Mouse (Mus musculus): Measurements from ENCODE around the gene Usp38.
A peak's percentile ranks its signal among the peaks of the same experiment; 100 is the strongest.

Usp38 gene

DNA sequence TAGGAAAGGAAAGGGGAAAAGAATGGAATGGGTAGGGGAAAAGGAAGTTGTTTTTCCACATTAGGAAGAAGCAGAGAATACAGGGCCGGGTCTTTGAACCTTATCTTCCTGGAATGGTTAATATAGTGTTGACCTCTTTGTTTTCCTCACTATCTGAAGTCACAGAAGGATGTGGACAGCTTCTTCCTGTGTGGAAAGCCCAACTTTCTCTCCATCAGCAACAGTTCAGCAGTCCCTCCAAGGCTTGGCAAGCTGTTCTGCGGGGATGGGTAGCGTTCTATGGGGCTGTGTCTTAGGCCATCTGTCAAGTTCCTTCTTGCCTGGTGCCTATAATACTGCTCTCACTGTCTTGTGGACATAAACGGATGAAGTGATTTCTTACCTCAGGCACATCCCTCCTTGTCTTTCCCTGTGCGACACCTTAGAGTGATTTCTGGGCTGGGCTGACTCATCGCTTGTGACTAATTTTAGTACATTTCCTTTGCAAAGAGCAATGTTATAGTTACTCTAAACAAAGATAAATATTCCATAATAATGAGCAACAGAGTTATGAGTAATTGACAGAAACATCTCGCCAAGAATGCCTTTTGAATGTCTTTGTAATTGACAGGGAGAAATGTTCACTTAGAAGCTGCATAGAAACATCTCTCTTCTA, 52.7 kb downstream of the Usp38 start:
- peak; percentile 37 to 41 for DNase-seq

DNA sequence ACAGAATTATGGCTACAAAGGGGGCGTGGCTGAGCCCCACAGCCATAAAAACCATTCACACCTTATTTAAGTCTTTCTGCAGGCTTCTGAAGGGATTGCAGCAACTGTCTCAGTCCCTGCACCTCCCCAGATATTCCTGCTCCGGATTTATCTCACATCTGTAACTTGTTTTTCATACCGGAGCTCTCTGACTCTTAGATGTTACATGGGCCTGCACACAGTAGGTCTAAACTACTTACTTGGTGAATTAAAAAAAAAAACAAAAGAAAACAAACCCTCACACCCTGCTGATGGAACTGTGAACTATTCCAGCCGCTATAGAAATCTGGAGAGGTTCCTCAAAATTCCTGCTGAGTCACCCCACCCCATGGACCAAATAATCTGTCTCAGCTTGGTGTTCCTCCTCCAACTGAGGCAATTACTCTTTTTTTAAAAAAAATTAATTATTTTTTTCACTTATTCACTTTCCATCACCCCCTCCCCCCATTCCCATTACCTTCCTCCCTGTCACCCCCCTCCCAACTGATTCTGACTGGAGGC, 53.6 kb downstream of the Usp38 start:
- no peak for DNase-seq

DNA sequence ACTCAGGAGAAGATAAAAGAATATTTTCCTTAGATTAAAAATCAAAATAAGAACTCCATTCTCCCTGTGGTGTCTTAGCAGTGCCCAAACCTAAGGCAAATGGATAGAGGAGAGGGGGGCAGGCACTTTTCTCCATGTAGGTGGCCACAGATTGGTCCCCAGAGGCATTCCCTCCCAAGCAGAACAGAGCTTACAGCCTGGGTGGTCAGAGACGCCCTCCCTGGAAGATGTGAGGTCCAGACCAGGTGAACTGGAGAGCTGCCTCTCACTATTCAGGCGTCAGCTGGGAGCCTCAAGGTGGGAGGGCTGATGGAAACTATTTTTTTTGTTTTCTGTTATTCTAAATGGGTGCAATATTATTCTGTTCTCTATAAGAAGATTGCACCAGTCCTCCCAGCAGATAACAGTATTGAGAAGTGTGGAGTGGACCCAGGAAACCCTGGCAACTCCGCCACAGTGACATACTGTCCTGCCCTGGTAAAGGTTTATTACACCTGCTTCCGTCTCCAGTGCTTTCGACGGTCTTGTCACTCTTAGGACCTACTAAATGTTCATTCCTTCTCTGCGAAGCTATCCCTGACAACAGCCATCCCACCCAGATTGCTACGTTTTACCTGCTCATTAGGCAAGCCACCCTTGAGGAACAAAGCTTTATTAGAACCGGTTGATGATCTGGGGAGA, 55.0 kb downstream of the Usp38 start:
- no peak for DNase-seq

DNA sequence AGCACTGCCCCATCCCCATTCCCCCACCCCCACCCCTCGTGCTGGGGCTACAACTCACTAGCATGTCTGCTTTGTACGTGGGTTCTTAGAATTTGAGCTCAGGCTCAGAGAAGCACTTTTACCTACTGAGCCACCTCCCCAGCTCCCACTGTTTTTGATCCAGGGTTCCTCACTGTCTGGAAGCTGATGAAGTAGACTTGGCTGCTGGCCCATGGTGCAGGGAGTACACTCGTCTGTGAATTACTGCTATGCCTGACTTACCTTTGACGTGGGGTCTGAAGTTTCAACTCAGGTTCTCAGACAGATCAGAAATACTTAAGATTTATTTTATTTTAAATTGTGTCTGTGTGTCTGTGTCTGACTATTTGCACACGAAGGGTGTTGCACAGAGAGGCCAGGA, 57.0 kb downstream of the Usp38 start:
- DNase-seq = peak in 1 of 2 experiments; percentile 26

DNA sequence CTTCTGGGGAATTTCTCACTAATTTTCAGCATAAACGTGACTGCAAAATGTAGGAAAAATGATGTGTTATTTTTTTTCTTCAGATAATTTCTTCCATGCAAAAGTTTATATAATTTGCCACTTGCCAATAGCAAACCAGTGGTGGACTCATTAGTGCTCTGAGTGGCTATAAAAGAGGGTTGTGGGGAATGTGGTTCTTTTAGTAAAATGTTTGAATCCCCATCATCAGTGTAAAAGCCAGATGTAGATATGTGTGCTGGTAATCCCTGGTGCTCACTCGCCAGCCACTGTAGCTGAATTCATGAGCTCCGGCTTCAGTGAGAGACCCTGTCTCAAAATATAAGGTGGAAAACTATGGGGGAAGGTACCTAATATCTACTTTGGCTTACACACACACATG, 61.8 kb downstream of the Usp38 start:
- DNase-seq = no peak

DNA sequence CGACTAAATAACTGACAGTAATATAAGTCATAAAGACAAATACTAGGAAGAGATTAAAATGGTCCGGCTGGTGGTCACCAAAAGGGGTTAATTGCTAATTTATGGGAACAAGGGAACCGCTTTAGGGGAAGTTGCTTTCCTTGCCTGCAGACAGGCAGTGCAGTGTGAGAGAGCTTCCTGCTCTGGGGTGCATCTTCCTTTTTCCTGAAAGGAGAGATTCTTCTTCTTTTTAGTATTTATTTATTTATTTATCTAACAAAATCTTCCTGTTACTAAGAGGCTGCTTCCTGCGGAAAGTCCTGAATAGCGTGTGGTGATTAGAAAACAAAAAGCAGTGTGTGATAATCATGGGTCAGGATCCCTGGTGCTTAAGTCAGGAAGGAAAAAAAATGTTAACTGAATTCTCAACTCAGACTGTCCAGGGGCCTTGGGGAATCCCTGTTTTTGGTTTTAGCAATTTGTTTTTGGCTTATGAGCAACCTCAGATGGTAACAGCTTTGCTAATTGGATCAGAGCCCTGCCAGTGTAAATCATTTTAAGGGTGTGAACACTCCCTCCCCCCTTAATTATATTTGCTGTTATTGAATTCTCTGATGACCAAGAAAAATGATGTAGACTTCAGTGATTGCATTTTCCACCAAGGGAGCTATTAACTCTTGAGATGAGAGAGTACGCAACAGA, 62.4 kb downstream of the Usp38 start:
- no peak for DNase-seq

DNA sequence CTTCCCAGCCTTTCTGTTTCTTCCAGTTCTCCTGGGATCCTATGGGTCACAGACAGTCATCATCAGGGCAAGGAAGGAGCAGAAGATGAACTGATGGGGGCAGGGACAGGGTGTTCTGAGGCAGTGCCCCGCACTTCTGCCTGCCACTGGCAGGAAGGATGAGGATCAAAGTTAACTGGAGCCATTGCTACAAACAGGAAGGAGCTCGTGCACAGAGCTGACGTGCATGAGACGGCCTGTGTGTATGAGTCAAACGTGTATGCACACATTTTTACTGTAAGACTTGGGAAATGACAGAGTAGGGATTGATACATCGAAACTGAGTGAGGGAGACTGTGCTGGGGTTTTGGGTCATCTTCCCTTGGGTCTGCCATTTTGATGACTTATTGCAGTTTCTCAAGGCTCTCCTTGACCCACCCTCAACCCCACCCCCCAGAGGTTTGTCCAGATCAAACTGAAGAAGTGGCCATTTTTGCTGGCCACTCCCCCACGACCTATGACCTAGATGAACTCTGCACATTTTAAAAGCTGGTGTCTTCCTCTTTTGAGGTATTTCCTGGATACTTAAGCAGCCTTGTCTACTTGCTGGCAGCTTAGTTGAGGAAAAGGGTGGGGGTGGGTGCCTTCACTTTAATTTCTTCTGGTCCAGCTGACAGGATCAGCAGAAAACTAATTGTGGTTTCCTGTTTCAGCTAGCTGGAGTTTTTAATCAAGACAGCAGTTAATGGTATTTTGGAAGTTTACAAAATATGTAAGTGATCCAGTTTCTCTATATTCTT, 66.1 kb downstream of the Usp38 start:
- no peak for DNase-seq

DNA sequence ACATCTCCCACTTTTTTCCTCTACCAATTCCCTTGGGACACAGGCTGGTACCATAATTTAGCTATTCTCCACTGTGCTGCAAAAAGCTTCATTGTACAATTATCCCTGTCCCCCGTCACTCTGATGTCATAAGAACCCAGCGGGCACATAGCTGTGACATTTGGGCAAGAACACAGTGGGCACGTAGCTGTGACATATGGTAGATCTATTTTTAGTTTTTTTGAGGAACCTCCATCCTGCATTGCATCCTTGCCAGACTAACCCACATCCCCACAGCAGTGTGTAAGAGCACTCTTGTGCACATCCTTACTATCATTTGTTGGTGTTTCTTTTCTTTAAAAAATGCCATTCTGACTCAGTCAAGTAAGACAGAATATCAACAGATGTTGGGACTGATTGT, 71.0 kb downstream of the Usp38 start:
- peak; percentile 65 to 70 for DNase-seq

DNA sequence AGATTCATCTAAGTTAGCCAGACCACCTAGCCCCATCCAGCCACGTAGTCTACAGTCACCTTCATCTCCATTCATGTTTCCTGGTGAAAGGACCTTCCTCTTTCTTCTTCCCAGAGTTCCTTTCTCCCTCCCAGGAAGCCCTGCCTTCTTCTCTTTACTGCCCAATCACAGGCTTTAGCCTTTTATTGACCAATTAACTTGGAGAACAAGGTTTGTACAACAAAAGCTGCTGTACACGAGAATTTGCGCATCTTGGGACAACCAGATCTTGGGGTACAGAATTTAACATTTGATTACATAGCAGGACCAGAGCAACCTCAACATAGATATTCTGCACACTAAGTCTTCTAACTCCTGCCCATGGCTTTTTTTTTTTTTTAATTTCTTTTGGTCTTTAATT, 73.1 kb downstream of the Usp38 start:
- DNase-seq = no peak

DNA sequence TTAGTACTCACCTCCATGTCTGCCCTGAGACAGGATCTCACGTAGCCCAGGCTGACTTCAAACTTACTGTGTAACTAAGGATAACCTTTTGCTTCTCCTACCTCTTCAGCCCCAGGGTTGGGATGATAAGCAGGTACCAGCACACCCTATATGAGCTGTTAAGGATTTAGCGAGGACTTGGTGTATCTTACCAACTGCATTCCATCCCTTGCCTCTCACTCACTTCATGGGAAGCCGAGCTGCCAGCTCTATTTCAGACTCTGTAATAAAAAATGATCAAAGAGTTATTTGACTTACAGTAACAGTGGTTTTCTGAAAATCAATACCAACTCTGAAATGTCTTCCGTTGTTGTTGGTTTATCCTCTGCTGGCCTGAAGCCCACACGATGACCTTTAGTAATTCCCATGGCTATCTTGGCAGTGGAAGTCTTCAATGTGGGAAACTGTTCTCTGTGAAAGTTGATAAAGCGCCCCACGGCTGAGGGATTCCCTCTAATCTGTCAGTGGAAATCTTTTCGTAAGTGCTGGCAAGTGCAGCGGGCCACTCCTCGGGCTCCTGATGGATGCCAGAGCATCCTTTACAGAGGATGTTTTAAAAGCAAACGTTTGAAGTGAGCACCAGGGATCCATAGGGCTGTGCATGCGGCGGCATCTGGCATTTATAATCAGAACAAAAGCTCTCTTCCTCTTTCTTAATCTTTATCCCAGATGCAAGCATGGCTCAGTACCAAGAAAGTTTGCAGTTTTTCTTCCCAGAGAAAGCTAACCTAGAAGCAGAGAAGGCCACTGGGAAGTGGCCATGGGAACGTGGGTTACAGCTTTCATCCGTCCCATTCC, 76.7 kb downstream of the Usp38 start:
- DNase-seq = peak in 1 of 2 experiments; percentile 28
